9 mouse cellular contexts compared by ENCODE assay signal in genomic region chr3:148958714-148959113, GRCm38 (mm10). TPM values are rescaled to one million over a fixed set of nuclear protein-coding genes. Genes with fewer than 3 reads are reported as not detected.
DNase-seq lines count a peak whose midpoint lies in the region; ATAC-seq lines count a peak whose summit lies in the region.
"Had no signal": no experiment of that assay in that cellular context is flagged by ENCODE, and none has a peak within 500 bp of the region (broad histone marks: within the 10 kb centered on the region; RNA-seq: fewer than 3 reads in every experiment).

No protein-coding gene starts in this region.

- intact Hi-C loops in heart, postnatal 25 days (cut with DNase I) = no loop called here

- no peak for ATAC-seq in liver, embryonic 11.5 days (replicated peaks; ENCODE audit: low FRiP score)
- no peak for ATAC-seq in hindbrain, embryonic 16.5 days
- no peak for ATAC-seq in midbrain, embryonic 16.5 days
- no peak for ATAC-seq in inflammation-experienced regulatory T-cells, adult 6 months

- DNase-seq in heart, adult 11 months = peak; percentile 33
- no peak for DNase-seq in heart, postnatal 25 days (ENCODE audit: low spot score)
- no peak for DNase-seq in liver, embryonic 11.5 days (ENCODE audit: low spot score)
- no peak for DNase-seq in liver
- DNase-seq in urinary bladder, adult 18-20 months (ENCODE audit: low spot score in 2 of 2) = no peak

- H3K9me3 ChIP-seq in liver, embryonic 11.5 days (ENCODE audit: control insufficient read depth, low read length) = no peaks in the 10 kb centered on the region
- no peaks in the 10 kb centered on the region for H3K9me3 ChIP-seq in hindbrain, embryonic 16.5 days (ENCODE audit: control insufficient read depth, low read length)
- no peaks in the 10 kb centered on the region for H3K9me3 ChIP-seq in midbrain, embryonic 16.5 days (replicated peaks; ENCODE audit: control insufficient read depth, low read length, poor library complexity, severe bottlenecking)
- H3K9me3 ChIP-seq: liver, embryonic 15.5 days had no signal

- H3K9ac ChIP-seq in liver, embryonic 11.5 days (ENCODE audit: low read depth, low read length) = no peak overlapping the region
- no peak overlapping the region for H3K9ac ChIP-seq in hindbrain, embryonic 16.5 days (ENCODE audit: low read depth, low read length)
- no peak overlapping the region for H3K9ac ChIP-seq in midbrain, embryonic 16.5 days (ENCODE audit: low read depth, low read length)
- H3K9ac ChIP-seq: liver, embryonic 15.5 days had no signal

- H3K27me3 ChIP-seq in liver, embryonic 11.5 days (replicated peaks; ENCODE audit: control insufficient read depth, insufficient read depth, low read length) = no peaks in the 10 kb centered on the region
- no peaks in the 10 kb centered on the region for H3K27me3 ChIP-seq in hindbrain, embryonic 16.5 days (replicated peaks; ENCODE audit: control insufficient read depth, insufficient read depth, low read length)
- no peaks in the 10 kb centered on the region for H3K27me3 ChIP-seq in midbrain, embryonic 16.5 days (ENCODE audit: control insufficient read depth, insufficient read depth, low read depth, low read length)
- H3K27me3 ChIP-seq: liver, embryonic 15.5 days had no signal

- peaks cover 37% of the 10 kb centered on the region for H3K4me1 ChIP-seq in liver, embryonic 11.5 days (replicated peaks; ENCODE audit: control insufficient read depth, insufficient read depth, low read length)
- H3K4me1 ChIP-seq in hindbrain, embryonic 16.5 days (ENCODE audit: control insufficient read depth, insufficient read depth, low read depth, low read length) = peaks cover 22% of the 10 kb centered on the region
- peaks cover 28% of the 10 kb centered on the region for H3K4me1 ChIP-seq in midbrain, embryonic 16.5 days (ENCODE audit: control insufficient read depth, insufficient read depth, low read length)
- H3K4me1 ChIP-seq: liver, embryonic 15.5 days had no signal

- no peak overlapping the region for H3K27ac ChIP-seq in liver, embryonic 11.5 days (ENCODE audit: low read depth, low read length)
- H3K27ac ChIP-seq in hindbrain, embryonic 16.5 days (ENCODE audit: low read depth, low read length) = no peak overlapping the region
- no peak overlapping the region for H3K27ac ChIP-seq in midbrain, embryonic 16.5 days (ENCODE audit: low read length)
- H3K27ac ChIP-seq: liver, embryonic 15.5 days had no signal

- no peak overlapping the region; the same call in 1 of the 2 replicates for H3K4me3 ChIP-seq in liver, embryonic 11.5 days (ENCODE audit: low read depth, low read length)
- H3K4me3 ChIP-seq in hindbrain, embryonic 16.5 days (ENCODE audit: low read length) = no peak overlapping the region
- no peak overlapping the region for H3K4me3 ChIP-seq in midbrain, embryonic 16.5 days (ENCODE audit: low read depth, low read length)
- H3K4me3 ChIP-seq: liver, embryonic 15.5 days had no signal

- H3K36me3 ChIP-seq in liver, embryonic 11.5 days (ENCODE audit: control insufficient read depth, insufficient read depth, low read length) = no peaks in the 10 kb centered on the region
- H3K36me3 ChIP-seq in hindbrain, embryonic 16.5 days (ENCODE audit: control insufficient read depth, insufficient read depth, low read length) = no peaks in the 10 kb centered on the region
- H3K36me3 ChIP-seq in midbrain, embryonic 16.5 days (ENCODE audit: control insufficient read depth, insufficient read depth, low read length) = no peaks in the 10 kb centered on the region
- H3K36me3 ChIP-seq: liver, embryonic 15.5 days had no signal

- 59% methylated on average over 5 of the region's 5 CpGs for WGBS in liver, embryonic 11.5 days
- 63% methylated on average over 5 of the region's 5 CpGs for WGBS in hindbrain, embryonic 16.5 days
- WGBS in midbrain, embryonic 16.5 days = 44% methylated on average over 5 of the region's 5 CpGs

- H3K4me2 ChIP-seq in liver, embryonic 11.5 days = peak overlapping the region; percentile 72
- H3K4me2 ChIP-seq in hindbrain, embryonic 16.5 days (ENCODE audit: low read length) = peak overlapping the region; percentile 60
- H3K4me2 ChIP-seq in midbrain, embryonic 16.5 days (ENCODE audit: low read length) = peak overlapping the region; percentile 56

RNA-seq across cellular contexts. Expression of gene Adgrl2, which starts 31.6 kb away (rescaled TPM):
- total RNA-seq in heart, postnatal 25 days (2021) = 10 to 100 TPM; 57.2 to 57.6 TPM
- polyA plus RNA-seq in liver, embryonic 11.5 days (2014; fragmentation: Nextera tagmentation; extraction: Ambion mirVana) = 27.4 and 27.7 TPM in 2 replicates
- 114 and 121 TPM in 2 replicates for polyA plus RNA-seq in hindbrain, embryonic 16.5 days (2015; fragmentation: Nextera tagmentation; extraction: Ambion mirVana)
- polyA plus RNA-seq in midbrain, embryonic 16.5 days (2015; fragmentation: Nextera tagmentation; extraction: Ambion mirVana) = 117 and 119 TPM in 2 replicates
- under 1 TPM in 1 of 3 experiments, not detected in 2; 0.17 TPM for polyA plus RNA-seq in inflammation-experienced regulatory T-cells, adult 6 months (2017; shearing (Covaris generic))

Comparison
In these comparisons a context has a peak if more than half of its experiments do, and no peak if none do; other contexts are left out.
1. RNA of gene Adgrl2, which starts 31.6 kb away (polyA plus RNA-seq): 117 to 119 TPM in midbrain, embryonic 16.5 days, 114 to 121 TPM in hindbrain, embryonic 16.5 days and 27.4 to 27.7 TPM in liver, embryonic 11.5 days; 0.17 TPM in inflammation-experienced regulatory T-cells, adult 6 months; every median in the first group is over 10 times any median in the second.
2. Peak in every context shown above with its lines, with median percentiles within 50 percentile points of each other: H3K4me2 ChIP-seq.